Mouse (Mus musculus) forebrain, embryonic 12.5 days (tissue): ENCODE data around the gene Gm3173. TPM values are rescaled to one million over a fixed set of nuclear protein-coding genes. Genes with fewer than 3 reads are reported as not detected.
"Not testable (repeated sequence)": the region's sequence is repeated elsewhere in the genome, so short reads cannot be mapped to it uniquely, and the experiment has no call there.

Source experiments
- ATAC-seq: fragments of 200-750 bp; cut with Nextera tagmentation; 2 replicates; pipeline ENCODE4 v1.8.0; 2017; ENCODE audit warnings: moderate TSS enrichment; ENCODE audit not compliant: low FRiP score
- H3K27ac ChIP-seq: fragments of 300-500 bp; sonication (generic); 2 replicates; pipeline ENCODE4 v1.5.1; 2016; ENCODE audit warnings: mild to moderate bottlenecking
- H3K27me3 ChIP-seq: fragments of 300-500 bp; sonication (generic); 2 replicates; pipeline ENCODE4 v1.6.1; 2016; ENCODE audit warnings: mild to moderate bottlenecking
- H3K36me3 ChIP-seq: fragments of 300-500 bp; sonication (generic); replicated peaks from 2 replicates; pipeline ENCODE4 v1.6.1; 2016; ENCODE audit warnings: mild to moderate bottlenecking
- H3K4me1 ChIP-seq: fragments of 300-500 bp; sonication (generic); 2 replicates; pipeline ENCODE4 v1.6.1; 2016
- H3K4me2 ChIP-seq: fragments of 300-500 bp; sonication (generic); 2 replicates; pipeline ENCODE4 v1.6.1; 2016; ENCODE audit warnings: mild to moderate bottlenecking, moderate library complexity
- H3K4me3 ChIP-seq: fragments of 300-500 bp; sonication (generic); replicated peaks from 2 replicates; pipeline ENCODE4 v1.5.1; 2016; ENCODE audit warnings: mild to moderate bottlenecking
- H3K9ac ChIP-seq: fragments of 300-500 bp; sonication (generic); 2 replicates; pipeline ENCODE4 v1.6.1; 2016; ENCODE audit warnings: mild to moderate bottlenecking
- H3K9me3 ChIP-seq: fragments of 300-500 bp; sonication (generic); 2 replicates; pipeline ENCODE4 v1.6.1; 2016
- WGBS: fragments of 180-500 bp; shearing (Covaris S2); methylation state at CpG from one replicate; pipeline ENCODE4 v1.1.7; 2016; 5-methylcytosine and 5-hydroxymethylcytosine counted together
- polyA plus RNA-seq: library from polyadenylated mRNA; unstranded; fragments of >200 nt; fragmentation: Nextera tagmentation; extraction: Ambion mirVana; gene quantifications from 2 replicates; pipeline ENCODE4 v1.2.1, GENCODE M21; 2016

The Gm3173 gene
- polyA plus RNA-seq, result 0.65 TPM in 1 of 2 replicates, not detected in the other

DNA sequence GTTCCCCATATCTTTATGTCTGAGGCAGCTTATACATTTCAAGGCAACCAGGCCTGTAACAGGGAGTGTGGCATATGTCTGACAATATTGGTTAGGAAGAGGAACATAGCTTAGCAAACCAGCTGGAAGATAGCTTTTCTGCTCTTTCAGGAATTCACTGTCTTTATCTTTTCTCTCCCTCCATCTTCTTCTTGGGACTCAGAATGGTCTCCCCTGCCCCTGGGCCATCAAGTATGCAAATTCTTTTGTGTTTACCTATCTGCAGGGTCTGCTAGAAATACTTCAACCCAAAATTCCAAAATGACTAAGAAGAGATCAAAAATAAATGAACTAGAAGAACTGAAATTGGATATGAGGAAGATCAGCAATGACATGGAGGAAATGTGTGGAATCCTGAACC is at the start of gene Gm3173:
Gene Gm3173, plus strand, starts transcription at position 301 of the 400 bp plus-strand sequence.
- not testable (repeated sequence) for H3K9me3 ChIP-seq, H3K4me3 ChIP-seq, ATAC-seq, H3K9ac ChIP-seq, H3K4me1 ChIP-seq, H3K36me3 ChIP-seq, H3K4me2 ChIP-seq, H3K27me3 ChIP-seq, H3K27ac ChIP-seq

DNA sequence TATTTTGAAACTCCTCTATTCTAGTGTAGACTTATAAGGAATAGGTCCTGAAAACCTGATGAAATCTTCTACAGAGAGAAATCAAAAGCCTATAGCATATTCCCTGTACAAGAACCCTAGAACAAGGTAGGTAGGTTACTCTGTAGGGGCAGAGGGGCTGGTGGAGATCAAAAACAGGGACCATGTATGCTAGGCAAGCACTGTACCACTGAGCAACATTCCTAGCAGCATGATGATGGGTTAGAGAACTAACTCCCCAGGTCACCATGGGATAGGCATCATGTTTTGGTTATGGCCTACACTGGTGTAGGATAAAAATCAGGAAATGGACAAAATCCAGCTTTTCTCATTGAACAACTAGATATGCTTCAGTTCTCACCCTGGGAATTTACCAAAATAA is 45.2 kb upstream of the Gm3173 start:
- H3K4me2 ChIP-seq, H3K4me1 ChIP-seq, H3K36me3 ChIP-seq, H3K9me3 ChIP-seq, ATAC-seq, H3K9ac ChIP-seq, H3K27ac ChIP-seq, H3K4me3 ChIP-seq, H3K27me3 ChIP-seq: not testable (repeated sequence)

DNA sequence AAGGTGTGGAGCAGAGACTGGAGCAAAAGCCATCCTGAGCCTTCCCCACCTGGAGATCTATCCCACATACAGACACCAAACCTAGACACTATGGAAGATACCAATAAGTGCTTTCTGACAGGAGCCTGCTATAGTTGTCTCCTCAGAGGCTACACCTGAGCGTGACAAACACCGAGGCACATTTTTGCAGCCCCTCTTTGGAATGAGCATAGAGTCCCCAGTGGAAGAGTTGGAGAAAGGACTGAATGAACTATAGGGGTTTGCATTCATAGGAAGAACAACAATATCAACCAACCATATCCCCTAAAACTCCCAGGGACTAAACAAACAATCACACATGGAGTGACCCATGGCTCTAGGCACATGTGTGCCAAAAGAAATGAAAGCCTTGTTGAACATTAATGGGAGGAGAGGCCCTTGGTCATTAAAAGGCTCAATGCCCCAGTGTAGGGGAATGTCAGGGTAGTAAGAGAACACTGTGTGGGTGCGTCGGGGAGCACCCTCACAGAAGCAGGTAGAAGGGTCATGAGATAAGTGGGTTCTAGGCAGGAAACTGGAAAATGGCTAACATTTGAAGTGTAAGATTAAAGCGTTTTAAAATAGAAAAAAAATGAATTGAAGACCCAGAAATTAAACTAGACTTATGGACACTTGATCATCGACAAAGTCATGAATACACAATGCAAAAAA is 37.8 kb upstream of the Gm3173 start:
- H3K4me3 ChIP-seq, H3K36me3 ChIP-seq, H3K4me2 ChIP-seq, H3K27me3 ChIP-seq, H3K9me3 ChIP-seq, H3K4me1 ChIP-seq, H3K9ac ChIP-seq, H3K27ac ChIP-seq, ATAC-seq: not testable (repeated sequence)
- 100% methylated on average over 4 of the region's 6 CpGs for WGBS

DNA sequence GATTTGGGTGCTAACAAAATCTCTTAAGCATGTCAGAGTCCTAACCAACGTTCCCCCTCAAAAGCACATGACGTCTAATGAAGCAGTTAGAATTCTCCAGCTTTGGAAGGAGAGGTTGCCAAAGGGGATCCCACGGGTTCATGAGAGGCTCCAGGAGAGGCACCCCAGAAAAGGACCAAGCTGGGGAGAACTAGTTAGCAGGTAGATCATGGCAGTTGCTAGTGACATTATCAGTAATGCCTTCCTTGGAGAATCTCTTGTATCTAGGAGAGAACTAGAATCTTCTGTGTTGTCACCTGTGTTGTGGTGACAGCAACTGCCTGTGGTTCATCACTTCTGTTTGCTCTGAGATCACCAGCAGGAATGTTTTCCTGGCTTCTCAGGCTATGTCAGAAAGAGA is 33.6 kb upstream of the Gm3173 start, which contains the start of gene Gm3159:
Gene Gm3159, plus strand, starts transcription at position 301 of the 400 bp plus-strand sequence.
- not testable (repeated sequence) for H3K27me3 ChIP-seq, H3K36me3 ChIP-seq, H3K9ac ChIP-seq, H3K27ac ChIP-seq, H3K9me3 ChIP-seq, H3K4me2 ChIP-seq, ATAC-seq, H3K4me1 ChIP-seq, H3K4me3 ChIP-seq
- WGBS, result 45% methylated on average over 1 of the region's 3 CpGs

DNA sequence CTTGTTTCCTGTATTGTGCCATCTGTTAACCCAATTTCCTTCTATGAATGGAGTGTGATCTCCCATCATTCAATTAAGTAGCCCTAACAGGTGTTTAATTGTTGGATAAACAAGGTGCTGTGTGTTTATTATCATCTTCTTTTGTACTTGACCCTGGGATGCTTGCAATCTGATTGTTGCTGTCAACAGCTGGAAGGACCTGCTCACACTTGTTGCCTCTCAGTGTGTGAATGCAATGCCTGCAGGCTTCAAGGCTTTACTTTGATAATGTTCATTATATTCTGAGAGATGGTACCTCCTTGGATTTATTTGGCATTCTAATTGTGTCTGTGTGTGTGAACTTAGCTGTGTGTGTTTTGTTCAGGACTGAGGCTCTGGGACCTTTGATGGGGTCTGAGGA is 32.2 kb upstream of the Gm3173 start:
- H3K36me3 ChIP-seq, H3K9ac ChIP-seq, ATAC-seq, H3K4me2 ChIP-seq, H3K27me3 ChIP-seq, H3K27ac ChIP-seq, H3K4me1 ChIP-seq, H3K9me3 ChIP-seq, H3K4me3 ChIP-seq: not testable (repeated sequence)

DNA sequence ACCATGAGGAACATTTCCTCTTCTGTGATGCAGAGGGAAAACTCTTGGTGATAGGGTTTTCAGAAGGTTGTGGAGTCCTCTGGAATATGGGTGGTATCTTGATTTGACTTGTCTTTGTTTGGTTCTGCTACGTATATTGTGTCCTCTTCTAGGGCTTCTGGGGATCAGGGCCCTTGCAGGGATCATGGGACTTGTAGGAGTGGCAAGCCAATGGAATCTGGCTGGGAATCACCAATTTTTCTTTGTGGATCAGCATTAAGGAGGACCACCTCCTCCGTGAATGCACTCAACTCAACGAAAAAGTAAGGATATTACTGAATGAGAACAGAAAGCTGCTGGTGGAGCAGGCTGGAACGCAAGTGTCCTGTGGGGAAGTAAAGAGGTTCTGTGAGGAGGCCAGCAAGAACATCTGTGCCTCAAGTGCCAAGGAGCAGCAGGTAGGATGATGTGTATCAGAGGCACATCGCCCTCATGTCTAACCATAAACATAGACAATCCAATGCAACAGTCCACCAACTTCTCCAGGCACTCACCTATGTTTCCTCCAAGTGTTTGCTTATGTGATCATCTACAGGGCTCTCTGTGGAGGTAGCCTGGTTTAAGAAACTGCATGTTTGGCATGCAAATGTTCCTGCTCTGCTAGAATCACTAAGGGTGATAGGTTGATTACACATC is 30.5 kb upstream of the Gm3173 start:
- not testable (repeated sequence) for H3K4me1 ChIP-seq, H3K27me3 ChIP-seq, H3K36me3 ChIP-seq, H3K27ac ChIP-seq, H3K4me2 ChIP-seq, H3K9me3 ChIP-seq, H3K4me3 ChIP-seq, H3K9ac ChIP-seq, ATAC-seq
- 90% methylated on average over 5 of the region's 5 CpGs for whole genome bisulfite sequencing

DNA sequence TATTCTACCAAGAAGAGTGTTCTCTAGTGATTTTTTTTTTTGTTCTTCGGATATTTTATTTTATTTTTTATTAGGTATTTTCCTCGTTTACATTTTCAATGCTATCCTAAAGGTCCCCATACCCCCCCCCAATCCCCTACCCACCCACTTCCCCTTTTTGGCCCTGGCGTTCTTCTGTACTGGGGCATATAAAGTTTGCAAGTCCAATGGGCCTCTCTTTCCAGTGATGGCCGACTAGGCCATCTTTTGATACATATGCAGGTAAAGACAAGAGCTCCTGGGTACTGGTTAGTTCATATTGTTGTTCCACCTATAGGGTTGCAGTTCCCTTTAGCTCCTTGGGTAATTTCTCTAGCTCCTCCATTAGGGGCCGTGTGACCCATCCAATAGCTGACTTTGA is 29.5 kb upstream of the Gm3173 start:
- not testable (repeated sequence) for H3K27me3 ChIP-seq, H3K9me3 ChIP-seq, H3K36me3 ChIP-seq, H3K4me2 ChIP-seq, ATAC-seq, H3K4me3 ChIP-seq, H3K9ac ChIP-seq, H3K27ac ChIP-seq, H3K4me1 ChIP-seq
- 79% methylated on average over 5 of the region's 5 CpGs for WGBS

DNA sequence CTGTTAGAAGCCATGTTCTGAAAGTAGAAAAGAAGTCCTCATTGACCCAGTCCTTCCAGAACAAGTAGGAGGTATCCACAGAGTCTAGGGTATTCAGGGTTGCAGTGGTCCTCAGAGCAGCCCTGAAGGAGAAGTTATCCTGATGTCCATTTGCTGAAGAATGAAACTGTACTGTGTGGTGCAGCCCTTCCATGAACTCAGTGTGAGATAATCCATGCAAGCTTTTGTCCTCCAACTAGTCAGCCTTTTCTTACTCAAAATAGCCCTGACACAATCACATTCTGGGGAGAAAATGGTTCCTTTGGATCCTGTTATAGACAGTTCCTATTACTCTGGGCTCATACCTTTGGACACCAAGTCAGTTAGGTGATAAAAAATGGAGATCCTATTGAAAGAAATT is 27.0 kb upstream of the Gm3173 start:
- H3K4me1 ChIP-seq, H3K4me3 ChIP-seq, ATAC-seq, H3K27ac ChIP-seq, H3K9me3 ChIP-seq, H3K36me3 ChIP-seq, H3K4me2 ChIP-seq, H3K9ac ChIP-seq, H3K27me3 ChIP-seq: not testable (repeated sequence)

DNA sequence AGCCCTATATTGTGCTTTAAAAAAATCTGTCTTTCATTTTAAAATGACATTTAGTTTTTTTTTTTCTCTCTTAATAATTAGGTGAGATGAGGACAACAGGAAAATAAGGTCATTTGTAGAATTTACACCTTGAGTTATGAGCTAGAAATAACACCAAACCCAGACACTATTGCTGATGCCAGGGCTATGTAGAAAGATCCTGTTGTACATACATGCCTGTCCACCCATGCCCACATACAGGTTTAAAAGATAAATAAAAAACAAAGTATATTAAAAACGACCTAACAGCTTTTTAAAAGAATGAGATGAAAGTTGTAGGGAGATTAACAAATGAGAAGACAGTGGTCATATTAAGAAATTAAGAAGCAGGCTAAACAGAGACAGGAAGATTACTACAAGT is 20.9 kb upstream of the Gm3173 start:
- not testable (repeated sequence) for H3K4me1 ChIP-seq, ATAC-seq, H3K9me3 ChIP-seq, H3K36me3 ChIP-seq, H3K27me3 ChIP-seq, H3K4me3 ChIP-seq, H3K9ac ChIP-seq, H3K4me2 ChIP-seq, H3K27ac ChIP-seq
- 42% methylated on average over 1 of the region's 1 CpGs for WGBS

DNA sequence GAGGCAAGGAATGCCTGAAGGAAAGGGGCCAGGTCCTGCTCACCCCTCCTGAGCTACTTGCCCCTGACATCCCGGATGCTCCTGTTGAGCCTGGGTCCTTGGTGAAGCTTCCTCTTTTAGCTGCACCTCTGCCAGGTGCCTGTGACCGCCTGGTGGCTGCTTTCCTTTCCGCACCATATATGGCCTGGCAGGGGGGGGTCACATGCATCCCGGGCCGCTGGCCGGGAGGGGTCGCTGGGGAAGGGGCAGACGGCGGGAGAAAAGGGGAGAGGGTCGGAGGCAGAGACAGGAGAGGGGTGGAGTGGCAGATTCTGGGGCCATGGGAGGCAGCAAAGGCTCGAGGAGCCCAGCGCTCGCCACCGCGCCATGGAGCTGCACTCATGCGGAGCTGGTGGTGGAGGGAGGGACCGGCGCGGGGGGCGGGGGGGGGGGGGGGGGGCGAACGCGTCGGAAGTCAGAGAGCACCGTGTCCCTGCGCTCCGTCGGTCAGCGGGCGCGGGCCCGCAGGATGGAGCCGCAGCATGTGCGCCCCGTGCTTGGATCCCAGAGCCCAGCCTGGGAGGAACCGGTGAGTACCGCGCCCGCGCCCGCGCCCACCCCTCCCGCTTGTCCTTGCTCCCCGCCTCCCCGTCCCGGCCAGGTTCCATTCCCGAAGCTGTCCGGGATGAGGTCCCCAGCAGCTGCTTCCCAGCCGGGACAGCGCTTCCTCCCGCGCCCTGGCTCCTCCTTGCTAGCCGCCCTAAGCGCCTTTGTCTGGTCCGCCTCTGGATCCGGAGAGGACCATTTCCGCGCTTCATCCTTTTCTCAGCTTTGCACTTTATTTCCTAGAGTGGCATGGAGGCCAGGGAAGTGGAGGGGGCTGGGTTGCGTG is 15.6 kb upstream of the Gm3173 start, which contains the start of gene Gm3164:
Gene Gm3164, plus strand, starts transcription at position 484 of the 871 bp plus-strand sequence.
- H3K4me1 ChIP-seq, ATAC-seq, H3K27ac ChIP-seq, H3K9me3 ChIP-seq, H3K36me3 ChIP-seq, H3K27me3 ChIP-seq: not testable (repeated sequence)
- H3K9ac ChIP-seq, result peak within 1 kb of the TSS; percentile 55
- peak within 1 kb of the TSS; percentile 48 for H3K4me3 ChIP-seq
- 1% methylated on average over 30 of the region's 59 CpGs for WGBS
- H3K4me2 ChIP-seq, result peak within 1 kb of the TSS; percentile 65

DNA sequence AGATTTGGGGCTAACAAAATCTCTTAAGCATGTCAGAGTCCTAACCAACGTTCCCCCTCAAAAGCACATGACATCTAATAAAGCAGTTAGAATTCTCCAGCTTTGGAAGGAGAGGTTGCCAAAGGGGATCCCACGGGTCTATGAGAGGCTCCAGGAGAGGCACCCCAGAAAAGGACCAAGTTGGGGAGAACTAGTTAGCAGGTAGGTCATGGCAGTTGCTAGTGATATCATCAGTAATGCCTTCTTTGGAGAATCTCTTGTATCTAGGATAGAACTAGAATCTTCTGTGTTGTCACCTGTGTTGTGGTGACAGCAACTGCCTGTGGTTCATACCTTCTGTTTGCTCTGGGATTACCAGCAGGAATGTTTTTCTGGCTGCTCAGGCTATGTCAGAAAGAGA is 50.7 kb downstream of the Gm3173 start, which contains the start of gene Gm3182:
Gene Gm3182, plus strand, starts transcription at position 301 of the 400 bp plus-strand sequence.
- not testable (repeated sequence) for H3K4me1 ChIP-seq, H3K27ac ChIP-seq, H3K9me3 ChIP-seq, H3K9ac ChIP-seq, H3K4me3 ChIP-seq, H3K27me3 ChIP-seq, H3K4me2 ChIP-seq, H3K36me3 ChIP-seq, ATAC-seq
- WGBS, result 83% methylated on average over 1 of the region's 2 CpGs

DNA sequence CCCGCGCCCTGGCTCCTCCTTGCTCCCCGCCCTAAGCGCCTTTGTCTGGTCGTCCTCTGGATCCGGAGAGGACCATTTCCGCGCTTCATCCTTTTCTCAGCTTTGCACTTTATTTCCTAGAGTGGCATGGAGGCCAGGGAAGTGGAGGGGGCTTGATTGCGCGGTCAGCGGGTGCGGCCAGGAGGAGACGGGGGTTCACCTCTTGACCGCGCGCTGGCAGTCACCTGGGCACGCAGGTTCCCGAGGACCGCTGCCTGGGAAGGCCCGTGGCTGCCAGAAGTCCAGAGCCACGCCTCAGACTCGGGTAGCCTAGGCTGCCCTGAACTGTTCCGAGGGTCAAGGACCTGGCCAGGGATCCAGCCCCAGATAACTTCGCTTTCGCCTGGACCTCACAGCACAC is 68.6 kb downstream of the Gm3173 start:
- H3K36me3 ChIP-seq, H3K27me3 ChIP-seq, H3K9me3 ChIP-seq, H3K4me1 ChIP-seq, H3K27ac ChIP-seq, ATAC-seq: not testable (repeated sequence)
- Histone ChIP-seq H3K4me2 (peak overlapping the region; percentile 54), H3K4me3 (peak overlapping the region; percentile 36), H3K9ac (0 out of 2 replicates have a peak overlapping the region, but pooled peaks have one; percentile 25)
- WGBS, result under 1% methylated on average over 19 of the region's 25 CpGs
